Mouse (Mus musculus) neutrophil, adult 5-6 weeks (primary cell): ENCODE data around the gene Zfp825. TPM values are rescaled to one million over a fixed set of nuclear protein-coding genes. Genes with fewer than 3 reads are reported as not detected.

Experiments used
- total RNA-seq: library from RNA; stranded (forward); fragments of 200-1000 nt; gene quantifications from 2 replicates; pipeline ENCODE4 v1.2.3, GENCODE M21; 2017

Zfp825 gene
- total RNA-seq, 1 experiment from 2014 or later, result 12.8 TPM

Other genes with a start within 250 kb of the Zfp825 start
- 0.12 TPM in 2 replicates for gene Ahrr, start 201.7 kb downstream of the Zfp825 start, total RNA-seq
- 106 and 110 TPM in 2 replicates for gene Pdcd6, start 176.4 kb downstream of the Zfp825 start, total RNA-seq
- 248 and 251 TPM in 2 replicates for gene Sdha, start 143.7 kb downstream of the Zfp825 start, total RNA-seq
- 14.2 and 22.0 TPM in 2 replicates for gene Ccdc127, start 143.7 kb downstream of the Zfp825 start, total RNA-seq
- 0.23 TPM in 1 of 2 replicates, not detected in the other for gene Lrrc14b, start 130.0 kb downstream of the Zfp825 start, total RNA-seq
- 2.8 and 3.8 TPM in 2 replicates for gene Zfp72, start 103.2 kb downstream of the Zfp825 start, total RNA-seq
- 29.0 and 29.6 TPM in 2 replicates for gene Ftl1-ps1, start 94.3 kb downstream of the Zfp825 start, total RNA-seq
- gene Erap1, start 145.6 kb upstream of the Zfp825 start, total RNA-seq, result 58.9 and 62.6 TPM in 2 replicates